8 mouse cellular contexts compared by ENCODE assay signal in genomic region chr11:118975427-118975826, GRCm38 (mm10). TPM values are rescaled to one million over a fixed set of nuclear protein-coding genes. Genes with fewer than 3 reads are reported as not detected.
DNase-seq lines count a peak whose midpoint lies in the region; ATAC-seq and TF ChIP-seq lines count a peak whose summit lies in the region.

No protein-coding gene starts in this region.

- H3K27me3 ChIP-seq in CH12.LX (replicated peaks) = peaks cover 85% of the 10 kb centered on the region

- DNase-seq in CH12.LX (ENCODE audit: extremely low read depth) = peak; percentile 66
- peak; percentile 66 to 75 for DNase-seq in heart, postnatal 14 days
- DNase-seq in layer of hippocampus, adult 8-10 months (ENCODE audit: low spot score in 2 of 2) = peak; percentile 46 to 82
- DNase-seq in lung, adult 2 months = peak; percentile 50
- peak; percentile 60 for DNase-seq in ovary, postnatal 14 days (ENCODE audit: low spot score)
- DNase-seq in thymus, postnatal 25 days = peak; percentile 49

- H3K4me1 ChIP-seq in CH12.LX (ENCODE audit: control insufficient read depth in 1 of 2, insufficient read depth in 2 of 2) = peaks cover 11 to 13% of the 10 kb centered on the region in 2 experiments
- no peaks in the 10 kb centered on the region for H3K4me1 ChIP-seq in bone marrow macrophage, adult 2 months (ENCODE audit: control insufficient read depth, insufficient read depth, low read length)
- peaks cover 3% of the 10 kb centered on the region; the same call in 1 of the 2 replicates for H3K4me1 ChIP-seq in lung, adult 2 months (ENCODE audit: control insufficient read depth, insufficient read depth, low read length)

- no peak overlapping the region for H3K4me3 ChIP-seq in CH12.LX (replicated peaks in 1 of 3; ENCODE audit: low read depth in 2 of 3, low read length in 2 of 3, poor library complexity in 1 of 3)
- no peak overlapping the region for H3K4me3 ChIP-seq in bone marrow macrophage, adult 2 months (ENCODE audit: insufficient read depth, low read length)
- H3K4me3 ChIP-seq in lung, adult 2 months (replicated peaks; ENCODE audit: extremely low read depth, low read depth, low read length) = no peak overlapping the region

- no peak overlapping the region for H3K9ac ChIP-seq in CH12.LX (ENCODE audit: insufficient read depth, low read depth)

- no peak overlapping the region for H3K27ac ChIP-seq in CH12.LX (ENCODE audit: insufficient read depth, low read depth)
- no peak overlapping the region for H3K27ac ChIP-seq in bone marrow macrophage, adult 2 months (ENCODE audit: insufficient read depth, low read depth, low read length)

- peak overlapping the region; percentile 90 for H3K4me2 ChIP-seq in CH12.LX (ENCODE audit: insufficient read depth, low read depth, poor library complexity, severe bottlenecking)

- H3K79me2 ChIP-seq in CH12.LX (replicated peaks; ENCODE audit: control insufficient read depth, extremely low read depth, insufficient read depth, poor library complexity, severe bottlenecking) = no peaks in the 10 kb centered on the region

- in situ Hi-C loops in CH12.LX (cut with MboI; ENCODE audit: low pct_ligation_motif_present, low pct_unique_long_range_greater_than_20kb, low sequenced_read_pairs) = no loop called here

- peak; percentile 87 for TF ChIP-seq RAD21 in CH12.LX (IDR thresholded peaks at IDR 0.05; ENCODE audit: low read depth, low read length)

- peak; percentile 93 to 97 for TF ChIP-seq CTCF in CH12.LX (conservative IDR thresholded peaks at IDR 0.05 in 1 of 2, IDR thresholded peaks at IDR 0.05 in 1 of 2; ENCODE audit: low read depth in 2 of 2, low read length in 2 of 2)
- peak; percentile 99 for TF ChIP-seq CTCF in bone marrow macrophage, adult 2 months (IDR thresholded peaks at IDR 0.05; ENCODE audit: low read depth, low read length)
- TF ChIP-seq CTCF in lung, adult 2 months (IDR thresholded peaks at IDR 0.05; ENCODE audit: insufficient read depth, low read length) = peak; percentile 77

- intact Hi-C loops in heart, postnatal 14 days (cut with DNase I) = loop anchor here (2.0 to 10.0 kb wide), 3 partner anchors 65 to 331 kb away; partner anchors contain the start of gene Rbfox3

- WGBS in lung, adult 2 months = 2% methylated on average over 10 of the region's 10 CpGs

- peaks cover 2% of the 10 kb centered on the region for H3K9me3 ChIP-seq in CH12.LX (replicated peaks; ENCODE audit: low read length)

- 0 out of 2 replicates have a peak, but pooled peaks have one; percentile 43 for ATAC-seq in erythroblast, adult 5-6 weeks (replicated peaks; ENCODE audit: low FRiP score, poor library complexity, severe bottlenecking)

- no peak for TF ChIP-seq EP300 in CH12.LX (IDR thresholded peaks at IDR 0.05; ENCODE audit: low read length)

- no peaks in the 10 kb centered on the region for H3K36me3 ChIP-seq in CH12.LX (replicated peaks in 1 of 2; ENCODE audit: control insufficient read depth in 1 of 2, insufficient read depth in 1 of 2, low read length in 1 of 2)

- dilution Hi-C loops in CH12.LX (cut with MboI; ENCODE audit: extremely low pct_ligation_motif_present, extremely low pct_unique_long_range_greater_than_20kb, low sequenced_read_pairs) = no loop called here

- no peak for TF ChIP-seq POLR2A in CH12.LX (IDR thresholded peaks at IDR 0.05; ENCODE audit: low read depth, low read length)
- TF ChIP-seq POLR2A in bone marrow macrophage, adult 2 months (IDR thresholded peaks at IDR 0.05; ENCODE audit: borderline replicate concordance, low read depth, low read length) = no peak
- no peak for TF ChIP-seq POLR2A in lung, adult 2 months (IDR thresholded peaks at IDR 0.05; ENCODE audit: borderline replicate concordance, extremely low read depth, low read depth, low read length)

TF ChIP-seq in CH12.LX, 34 proteins besides CTCF, POLR2A, EP300 and RAD21:
- no peak for TF ChIP-seq ETS1 (conservative IDR thresholded peaks at IDR 0.05; ENCODE audit: low read depth, low read length)
- TF ChIP-seq MAZ (IDR thresholded peaks at IDR 0.05; ENCODE audit: low read depth, low read length) = 0 out of 2 replicates have a peak, but pooled peaks have one; percentile 19
- TF ChIP-seq POLR2AphosphoS2 (IDR thresholded peaks at IDR 0.05; ENCODE audit: low read depth, low read length) = no peak
- TF ChIP-seq IRF4 (IDR thresholded peaks at IDR 0.05; ENCODE audit: low read depth, low read length) = peak; percentile 49; the same call in 1 of the 2 replicates
- TF ChIP-seq ZNF384 (IDR thresholded peaks at IDR 0.05; ENCODE audit: low read depth, low read length) = peak; percentile 43
- TF ChIP-seq RCOR1 (conservative IDR thresholded peaks at IDR 0.05; ENCODE audit: low read depth, low read length) = no peak
- no peak for TF ChIP-seq ZKSCAN1 (IDR thresholded peaks at IDR 0.05; ENCODE audit: borderline replicate concordance, low read depth, low read length)
- TF ChIP-seq BHLHE40 (IDR thresholded peaks at IDR 0.05; ENCODE audit: low read depth, low read length) = peak; percentile 26; the same call in 1 of the 2 replicates
- TF ChIP-seq JUND (conservative IDR thresholded peaks at IDR 0.05; ENCODE audit: low read depth, low read length) = peak; percentile 46; the same call in 1 of the 2 replicates
- peak; percentile 34; the same call in 1 of the 2 replicates for TF ChIP-seq ZC3H11A (IDR thresholded peaks at IDR 0.05; ENCODE audit: low read depth, low read length)
- TF ChIP-seq SMC3 (IDR thresholded peaks at IDR 0.05; ENCODE audit: low read depth, low read length) = peak; percentile 76

RNA-seq across cellular contexts. Expression of gene Enpp7, which starts 12.6 kb away (rescaled TPM):
- total RNA-seq in CH12.LX (2012; rRNA removed) = not detected in 2 replicates
- total RNA-seq in CH12.LX (2014; rRNA removed) = not detected in 2 replicates
- polyA plus RNA-seq in CH12.LX (2012; ENCODE audit: insufficient read length, low read depth) = not detected in 2 replicates
- polyA plus RNA-seq in bone marrow macrophage, adult 2 months (2012; ENCODE audit: insufficient read depth, insufficient read length, missing spikeins) = not detected in 2 replicates
- not detected in 2 replicates for total RNA-seq in erythroblast, adult 5-6 weeks (2015; ENCODE audit: low replicate concordance)
- total RNA-seq in erythroblast, adult 5-6 weeks (2017; ENCODE audit: low replicate concordance) = not detected in 2 replicates
- not detected for total RNA-seq in heart, postnatal 14 days (2021)
- total RNA-seq in layer of hippocampus, adult 8-10 months (2022) = not detected
- 0.13 TPM in 1 of 2 replicates, not detected in the other for polyA plus RNA-seq in lung, adult 2 months (2012; rRNA removed)

RNA-seq across cellular contexts. Expression of gene Cbx2, which starts 47.3 kb away (rescaled TPM):
- total RNA-seq in CH12.LX (2012; rRNA removed) = 10.9 and 15.5 TPM in 2 replicates
- total RNA-seq in CH12.LX (2014; rRNA removed) = 2.6 and 2.8 TPM in 2 replicates
- 3.6 and 3.9 TPM in 2 replicates for polyA plus RNA-seq in CH12.LX (2012; ENCODE audit: insufficient read length, low read depth)
- 1.9 and 2.0 TPM in 2 replicates for polyA plus RNA-seq in bone marrow macrophage, adult 2 months (2012; ENCODE audit: insufficient read depth, insufficient read length, missing spikeins)
- total RNA-seq in erythroblast, adult 5-6 weeks (2015; ENCODE audit: low replicate concordance) = 0.19 and 0.42 TPM in 2 replicates
- total RNA-seq in erythroblast, adult 5-6 weeks (2017; ENCODE audit: low replicate concordance) = not detected in 2 replicates
- total RNA-seq in heart, postnatal 14 days (2021) = 1 to 10 TPM; 5.0 to 5.3 TPM
- 1 to 10 TPM; 1.7 to 3.9 (median 2.4) TPM for total RNA-seq in layer of hippocampus, adult 8-10 months (2022)
- polyA plus RNA-seq in lung, adult 2 months (2012; rRNA removed) = 2.9 and 4.4 TPM in 2 replicates
